Mouse (Mus musculus) olfactory bulb, adult 2 months (tissue): ENCODE results near the gene Reep3.

ENCODE experiments used
- CTCF ChIP-seq: fragments of 200-500 bp; IDR thresholded peaks from 2 replicates; pipeline ENCODE4 v1.5.1; 2012; ENCODE audit warnings: low read depth, mild to moderate bottlenecking, low read length, moderate library complexity; ENCODE audit not compliant: insufficient read depth
- POLR2A ChIP-seq: fragments of 200-500 bp; IDR thresholded peaks from 2 replicates; pipeline ENCODE4 v1.6.1; 2012; ENCODE audit warnings: mild to moderate bottlenecking, low read depth, low read length, moderate library complexity; ENCODE audit not compliant: insufficient read depth

DNA sequence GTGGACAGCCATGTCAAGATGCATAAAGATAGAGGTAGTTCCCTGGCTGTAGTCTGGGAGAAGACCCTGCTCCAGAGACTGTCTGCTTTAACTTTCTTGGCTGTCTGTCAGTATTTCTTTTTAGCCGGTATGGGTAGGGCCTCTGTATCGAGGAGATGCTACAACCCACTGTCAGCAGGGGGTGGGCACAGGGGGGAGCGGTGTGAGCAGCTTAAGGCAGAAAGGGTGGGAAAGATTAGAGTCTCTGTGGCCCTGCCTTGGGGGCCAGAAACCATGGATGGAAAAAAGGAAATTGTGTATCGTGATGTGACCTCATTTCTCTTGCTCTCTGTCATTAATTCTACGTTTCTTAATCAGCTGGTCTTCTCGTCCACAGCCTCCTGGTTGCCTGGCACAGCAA, 9.7 kb upstream of the Reep3 start:
- TF ChIP-seq POLR2A (no peak), CTCF (no peak)
